Mouse (Mus musculus) MEL (cell line): ENCODE data around the gene Dnah17. TPM values are rescaled to one million over a fixed set of nuclear protein-coding genes. Genes with fewer than 3 reads are reported as not detected.

Source experiments
- DNase-seq: peaks from one replicate; pipeline ENCODE4 v3.0.0; 2011; ENCODE audit warnings: low read depth, low spot score
- H3K27ac ChIP-seq: 2 replicates; pipeline ENCODE4 v1.5.1; 2012; ENCODE audit warnings: low read depth, mild to moderate bottlenecking, control low read depth, low read length, moderate library complexity; ENCODE audit not compliant: control insufficient read depth
- H3K27me3 ChIP-seq, 2 experiments: fragments of 150-350 bp in 1 of 2; sonication (generic) in 1 of 2; 2 replicates each; pipeline ENCODE4 v1.6.1; 2012; ENCODE audit warnings: low read length in 2 of 2, mild to moderate bottlenecking in 2 of 2, improper control_type of control experiment in 1 of 2, moderate library complexity in 1 of 2; ENCODE audit not compliant: insufficient read depth in 2 of 2, control insufficient read depth in 1 of 2
- H3K36me3 ChIP-seq, 2 experiments: 2 replicates each; pipeline ENCODE4 v1.6.1; 2012 to 2014; ENCODE audit warnings: low read length in 2 of 2, improper control_type of control experiment in 1 of 2, inconsistent platforms in 1 of 2, mild to moderate bottlenecking in 1 of 2; ENCODE audit not compliant: insufficient read depth in 2 of 2, control insufficient read depth in 1 of 2
- H3K4me1 ChIP-seq, 2 experiments: fragments of 150-350 bp in 1 of 2; sonication (generic) in 1 of 2; 2 replicates each; pipeline ENCODE4 v1.6.1; 2012; ENCODE audit warnings: low read length in 2 of 2, improper control_type of control experiment in 1 of 2, mild to moderate bottlenecking in 1 of 2; ENCODE audit not compliant: insufficient read depth in 2 of 2, control insufficient read depth in 1 of 2
- H3K4me3 ChIP-seq, 2 experiments: fragments of 150-350 bp in 1 of 2; sonication (generic) in 1 of 2; 2 replicates each; pipeline ENCODE4 v1.5.1; 2012; ENCODE audit warnings: low read depth in 2 of 2, low read length in 2 of 2, mild to moderate bottlenecking in 2 of 2, moderate library complexity in 2 of 2, control low read depth in 1 of 2, improper control_type of control experiment in 1 of 2; ENCODE audit not compliant: control insufficient read depth in 1 of 2, insufficient read depth in 1 of 2
- H3K79me2 ChIP-seq: 2 replicates; pipeline ENCODE4 v1.6.1; 2012; ENCODE audit warnings: mild to moderate bottlenecking, low read length, moderate library complexity; ENCODE audit not compliant: control insufficient read depth, poor library complexity, insufficient read depth
- H3K9ac ChIP-seq: 2 replicates; pipeline ENCODE4 v1.6.1; 2012; ENCODE audit warnings: low read depth, mild to moderate bottlenecking, control low read depth, low read length, moderate library complexity; ENCODE audit not compliant: control insufficient read depth, poor library complexity, severe bottlenecking
- H3K9me3 ChIP-seq: fragments of 150-350 bp; sonication (generic); replicated peaks from 2 replicates; pipeline ENCODE4 v1.6.1; 2012; ENCODE audit warnings: mild to moderate bottlenecking, low read length, improper control_type of control experiment, moderate library complexity; ENCODE audit not compliant: insufficient read depth
- CTCF ChIP-seq, 3 experiments: IDR thresholded peaks in 2 of 3; conservative IDR thresholded peaks in 1 of 3; 2 replicates each; pipeline ENCODE4 v1.5.1; 2011 to 2012; ENCODE audit warnings: low read length in 3 of 3, low read depth in 2 of 3, mild to moderate bottlenecking in 2 of 3, improper control_type of control experiment in 1 of 3, inconsistent platforms in 1 of 3, mixed read lengths in 1 of 3, moderate library complexity in 1 of 3; ENCODE audit not compliant: control insufficient read depth in 1 of 3, insufficient read depth in 1 of 3, poor library complexity in 1 of 3, severe bottlenecking in 1 of 3
- MAFK ChIP-seq: IDR thresholded peaks from 2 replicates; pipeline ENCODE4 v1.6.1; 2011; ENCODE audit warnings: low read depth, mild to moderate bottlenecking, low read length, improper control_type of control experiment, borderline replicate concordance
- MEF2A ChIP-seq: IDR thresholded peaks from 2 replicates; pipeline ENCODE4 v1.6.1; 2014; ENCODE audit warnings: low read depth, mild to moderate bottlenecking, inconsistent platforms, low read length, improper control_type of control experiment; ENCODE audit not compliant: poor library complexity, insufficient replicate concordance, severe bottlenecking; ENCODE audit errors: extremely low read depth
- POLR2A ChIP-seq, 2 experiments: IDR thresholded peaks; 2 replicates each; pipeline ENCODE4 v1.6.1; 2011 to 2012; ENCODE audit warnings: low read length in 2 of 2, mild to moderate bottlenecking in 2 of 2, control low read depth in 1 of 2, improper control_type of control experiment in 1 of 2, low read depth in 1 of 2, moderate library complexity in 1 of 2; ENCODE audit not compliant: control insufficient read depth in 1 of 2, insufficient read depth in 1 of 2, poor library complexity in 1 of 2
- POLR2AphosphoS2 ChIP-seq: IDR thresholded peaks from 2 replicates; pipeline ENCODE4 v1.6.1; 2011; ENCODE audit warnings: low read length, improper control_type of control experiment
- POLR2AphosphoS5 ChIP-seq: IDR thresholded peaks from 2 replicates; pipeline ENCODE4 v1.6.1; 2012; ENCODE audit warnings: low read depth, borderline replicate concordance, mild to moderate bottlenecking, inconsistent platforms, low read length, moderate library complexity, mixed read lengths
- RAD21 ChIP-seq: IDR thresholded peaks from 2 replicates; pipeline ENCODE4 v1.6.1; 2011; ENCODE audit warnings: mild to moderate bottlenecking, low read depth, low read length, improper control_type of control experiment
- SMC3 ChIP-seq: IDR thresholded peaks from 2 replicates; pipeline ENCODE4 v1.6.1; 2011; ENCODE audit warnings: low read depth, low read length, improper control_type of control experiment
- TCF12 ChIP-seq: IDR thresholded peaks from 2 replicates; pipeline ENCODE4 v1.6.1; 2014; ENCODE audit warnings: low read depth, mild to moderate bottlenecking, inconsistent platforms, low read length, improper control_type of control experiment, moderate library complexity
- ZC3H11A ChIP-seq: IDR thresholded peaks from 2 replicates; pipeline ENCODE4 v1.6.1; 2012; ENCODE audit warnings: low read depth, mild to moderate bottlenecking, inconsistent platforms, low read length, improper control_type of control experiment
- polyA plus RNA-seq, 2 experiments: library from polyadenylated mRNA; stranded (reverse) in 1 of 2; unstranded in 1 of 2; fragments of >175 nt in 1 of 2; fragments of >200 nt in 1 of 2; gene quantifications; 2 replicates each; pipeline versions ENCODE4 v1.2.1 to v1.2.4; 2012; ENCODE audit warnings: low replicate concordance in 2 of 2, low read depth in 1 of 2; ENCODE audit not compliant: insufficient read length in 2 of 2, insufficient read depth in 1 of 2, missing spikeins in 1 of 2
- total RNA-seq: library from RNA; depleted of rRNA; stranded (reverse); fragments of 300-350 nt; gene quantifications from 2 replicates; pipeline ENCODE4 v1.2.3, GENCODE M21; 2012

The Dnah17 gene
- total and polyA plus RNA-seq, 3 experiments, result 0.04 to 0.21 TPM; not detected in 1

DNA sequence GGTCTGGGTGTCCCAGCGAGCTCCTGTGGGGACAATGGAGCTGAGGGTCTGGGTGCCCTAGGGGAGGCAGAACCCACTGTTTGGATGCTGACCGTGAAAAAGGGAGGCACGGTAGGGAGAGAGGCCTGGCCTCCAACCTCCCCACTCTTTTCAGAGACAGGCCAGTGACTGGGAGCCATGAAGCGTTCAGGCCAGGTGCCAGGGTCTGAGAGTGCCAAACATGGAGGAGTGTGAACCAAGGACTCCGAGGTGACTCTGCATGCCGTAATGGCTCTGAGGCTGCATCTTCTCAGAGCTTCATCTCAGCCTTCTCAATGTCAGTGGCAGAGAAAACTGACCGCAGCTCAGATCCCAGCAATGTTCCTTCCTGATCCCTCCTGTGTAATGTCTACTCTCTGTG, 107.0 kb downstream of the Dnah17 start:
- H3K9me3 ChIP-seq, result no peaks in the 10 kb centered on the region
- H3K4me1 ChIP-seq, result no peaks in the 10 kb centered on the region
- no peak overlapping the region for H3K27ac ChIP-seq
- peaks cover 0 to 5% of the 10 kb centered on the region in 2 experiments; a peak in 2 of 4 replicates for H3K36me3 ChIP-seq
- H3K4me3 ChIP-seq, result no peak overlapping the region
- no peak overlapping the region for H3K9ac ChIP-seq
- no peaks in the 10 kb centered on the region for H3K27me3 ChIP-seq
- TF ChIP-seq POLR2A (IDR thresholded peaks at IDR 0.05; ENCODE audit: control insufficient read depth in 1 of 2, insufficient read depth in 1 of 2, low read depth in 1 of 2, low read length in 2 of 2, poor library complexity in 1 of 2) (0 out of 4 replicates have a peak, but pooled peaks of 1 of the 2 experiments have one; percentile 17), POLR2AphosphoS5 (no peak)
- no peak for DNase-seq
- no peaks in the 10 kb centered on the region for H3K79me2 ChIP-seq

DNA sequence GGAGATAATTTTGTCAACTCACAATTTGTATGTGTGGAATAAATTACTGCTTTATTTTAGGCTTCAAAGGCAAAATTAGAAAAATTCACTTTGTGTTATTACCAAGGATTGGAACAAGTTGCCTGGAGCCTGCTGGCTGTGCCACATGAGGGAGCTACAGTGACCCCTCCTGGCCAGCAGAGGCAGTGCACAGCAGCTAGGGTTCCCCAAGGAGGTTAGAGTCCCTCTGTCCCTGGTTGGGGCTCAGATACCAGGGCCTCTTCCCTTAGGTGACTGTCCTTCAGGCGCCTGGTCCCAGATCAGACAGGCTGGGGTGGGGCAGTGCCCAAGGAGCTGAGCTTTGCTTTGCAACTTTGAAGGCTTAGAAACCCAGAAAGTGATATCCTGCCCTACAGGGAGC, 108.6 kb downstream of the Dnah17 start:
- Histone ChIP-seq H3K27ac (no peak overlapping the region), H3K9ac (no peak overlapping the region), H3K79me2 (no peaks in the 10 kb centered on the region), H3K9me3 (no peaks in the 10 kb centered on the region), H3K4me3 (no peak overlapping the region)
- DNase-seq, result peak; percentile 75
- TF ChIP-seq SMC3, result peak; percentile 80
- peak; percentile 94 to 95 (median 94) for TF ChIP-seq CTCF (IDR thresholded peaks at IDR 0.05 in 2 of 3, conservative IDR thresholded peaks at IDR 0.05 in 1 of 3; ENCODE audit: control insufficient read depth in 1 of 3, insufficient read depth in 1 of 3, low read depth in 2 of 3, low read length in 3 of 3, poor library complexity in 1 of 3, severe bottlenecking in 1 of 3)
- peak; percentile 67 for TF ChIP-seq RAD21
- TF ChIP-seq TCF12, result no peak
- TF ChIP-seq MAFK, result no peak
- peak; percentile 71 for TF ChIP-seq ZC3H11A
- TF ChIP-seq, all 39 proteins: peak for 4
- peaks cover 0 to 5% of the 10 kb centered on the region in 2 experiments; a peak in 2 of 4 replicates for H3K36me3 ChIP-seq
- no peaks in the 10 kb centered on the region for H3K27me3 ChIP-seq
- no peaks in the 10 kb centered on the region for H3K4me1 ChIP-seq

DNA sequence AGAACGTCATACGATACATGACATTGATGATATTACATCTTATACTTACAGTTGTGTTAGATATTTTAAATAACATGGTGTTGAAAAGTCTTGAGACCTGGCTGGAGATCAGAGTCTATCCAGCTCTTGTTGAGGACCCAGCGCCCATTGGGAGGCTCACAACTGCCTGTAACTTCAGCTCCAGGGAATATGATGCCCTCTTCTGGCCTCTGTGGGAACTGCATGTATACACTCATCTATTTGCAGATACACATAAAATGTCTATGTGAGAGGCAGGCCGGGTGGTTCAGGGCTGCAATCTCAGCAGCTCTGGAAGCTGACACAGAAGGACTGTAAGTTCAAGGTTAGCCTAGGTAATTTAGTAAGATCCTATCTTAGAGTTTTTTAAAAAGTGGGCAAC, 112.1 kb downstream of the Dnah17 start:
- peak; percentile 67 for DNase-seq
- H3K79me2 ChIP-seq, result no peaks in the 10 kb centered on the region
- peaks cover 0 to 4% of the 10 kb centered on the region in 2 experiments; a peak in 2 of 4 replicates for H3K36me3 ChIP-seq

More for the DNA sequence above, 112.1 kb downstream of the Dnah17 start:
- no peak overlapping the region for H3K4me3 ChIP-seq
- H3K27me3 ChIP-seq, result no peaks in the 10 kb centered on the region
- H3K27ac ChIP-seq, result no peak overlapping the region
- H3K9ac ChIP-seq, result no peak overlapping the region
- H3K4me1 ChIP-seq, result no peaks in the 10 kb centered on the region
- H3K9me3 ChIP-seq, result no peaks in the 10 kb centered on the region
- TF ChIP-seq SMC3 (peak; percentile 53), RAD21 (peak; percentile 30), MEF2A (no peak), POLR2AphosphoS2 (no peak), CTCF (IDR thresholded peaks at IDR 0.05 in 2 of 3, conservative IDR thresholded peaks at IDR 0.05 in 1 of 3; ENCODE audit: control insufficient read depth in 1 of 3, insufficient read depth in 1 of 3, low read depth in 2 of 3, low read length in 3 of 3, poor library complexity in 1 of 3, severe bottlenecking in 1 of 3) (peak; percentile 53 to 81 (median 63))
- TF ChIP-seq, all 39 proteins: peak for 3
